Mouse (Mus musculus): ENCODE measurements at regions not wholly inside any gene's neighbourhood (a gene's known extent, or its start where the extent isn't known, plus 50 kb on each side); places are given as distances from the start of the nearest gene placed in this dataset.

DNA sequence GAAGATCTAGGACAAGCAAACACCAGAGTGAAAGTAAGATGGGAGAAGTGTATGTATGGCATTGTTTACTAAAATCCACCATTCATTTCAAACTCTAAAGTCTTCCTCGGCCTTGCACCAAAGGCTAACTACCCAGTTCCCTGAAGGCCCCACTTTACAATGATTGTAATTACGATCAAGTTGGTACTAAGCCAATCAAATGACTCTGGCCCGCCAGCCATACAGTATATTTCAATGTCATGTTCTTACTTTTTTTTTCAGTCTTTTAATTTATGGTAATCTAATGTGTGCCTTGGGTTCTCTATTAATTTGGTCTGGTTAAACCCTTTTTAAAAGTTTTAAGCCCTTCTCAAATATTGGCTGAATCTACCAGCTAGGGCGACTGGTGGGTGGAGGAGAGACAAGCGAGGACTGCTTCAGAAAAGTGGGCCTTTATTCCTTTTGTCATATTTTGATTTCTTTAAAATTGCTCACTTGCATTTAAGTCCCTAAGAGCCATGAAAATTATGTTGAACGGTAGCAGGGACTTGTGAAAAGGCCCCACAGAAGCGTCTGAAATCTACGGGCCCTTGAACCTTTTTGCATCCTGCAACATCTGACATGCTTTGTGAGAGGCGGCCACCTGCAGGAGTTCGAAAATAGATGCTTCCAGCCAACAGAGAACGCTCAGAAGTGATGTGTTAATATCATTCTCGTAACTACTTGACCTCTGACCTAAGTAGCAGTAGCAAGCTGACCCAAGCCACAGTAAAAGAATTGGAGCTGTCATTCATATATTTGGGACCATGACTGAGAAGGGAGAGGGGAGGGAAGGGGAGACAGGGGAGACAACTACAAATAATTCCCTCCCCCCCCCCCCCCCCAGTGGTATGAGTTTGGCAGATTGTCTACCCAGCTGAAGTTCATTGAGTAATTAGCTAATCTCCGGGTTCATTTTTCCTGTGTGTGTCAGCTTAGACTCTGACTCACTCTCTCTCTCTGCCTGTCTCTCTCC lies 197.2 kb downstream of the Cdca7 start:
- no peak for DNase-seq (ENCODE audit: low read depth, low spot score)

DNA sequence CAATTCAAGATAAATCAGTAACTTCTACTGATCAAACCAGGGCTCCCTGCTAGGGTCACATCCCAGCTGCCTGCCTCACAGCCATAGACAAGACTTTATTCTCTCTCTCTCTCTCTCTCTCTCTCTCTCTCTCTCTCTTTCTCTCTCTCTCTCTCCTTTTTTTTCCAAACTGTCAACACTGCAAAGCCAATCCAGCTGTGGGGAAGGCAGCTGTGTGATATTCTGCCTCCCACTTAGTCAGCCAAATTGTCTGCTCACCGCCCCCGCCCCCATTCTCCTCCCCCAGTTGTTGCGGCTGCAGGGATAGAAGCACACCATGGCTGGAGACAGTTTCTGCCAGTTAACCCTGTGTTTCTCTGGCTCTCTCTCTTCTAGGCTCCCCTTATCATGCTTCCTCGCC lies 198.3 kb downstream of the Cdca7 start:
- no peak for DNase-seq (ENCODE audit: low read depth, low spot score)

DNA sequence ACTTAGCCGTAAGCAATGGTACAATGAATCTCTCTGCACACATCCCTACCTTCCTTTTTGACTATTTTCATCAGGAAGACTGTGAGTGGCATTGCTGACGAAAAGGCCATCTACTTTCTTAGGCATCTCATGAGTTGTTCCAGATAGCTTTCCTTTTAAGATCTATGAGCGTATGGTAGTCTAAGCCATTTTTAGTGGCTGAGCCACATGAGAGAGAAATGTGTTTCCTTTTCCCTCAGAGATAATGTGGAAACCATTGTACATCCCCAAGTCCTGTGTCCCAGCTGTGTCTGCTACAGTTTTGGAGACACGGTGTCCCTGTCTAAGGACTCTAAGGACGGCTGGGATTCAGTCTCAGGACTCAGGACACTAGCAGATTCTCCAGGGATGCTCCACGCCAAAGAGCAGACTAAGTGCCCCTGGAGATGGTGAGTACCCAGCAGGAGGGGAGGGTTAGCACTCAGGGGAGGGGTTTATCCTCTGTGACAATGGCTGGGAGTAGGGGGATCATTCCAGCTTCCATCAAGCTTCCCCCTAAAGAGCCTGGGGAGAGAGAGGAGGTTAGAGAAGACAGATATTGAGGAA lies 199.0 kb downstream of the Cdca7 start:
- DNase-seq (ENCODE audit: low read depth, low spot score), result no peak

DNA sequence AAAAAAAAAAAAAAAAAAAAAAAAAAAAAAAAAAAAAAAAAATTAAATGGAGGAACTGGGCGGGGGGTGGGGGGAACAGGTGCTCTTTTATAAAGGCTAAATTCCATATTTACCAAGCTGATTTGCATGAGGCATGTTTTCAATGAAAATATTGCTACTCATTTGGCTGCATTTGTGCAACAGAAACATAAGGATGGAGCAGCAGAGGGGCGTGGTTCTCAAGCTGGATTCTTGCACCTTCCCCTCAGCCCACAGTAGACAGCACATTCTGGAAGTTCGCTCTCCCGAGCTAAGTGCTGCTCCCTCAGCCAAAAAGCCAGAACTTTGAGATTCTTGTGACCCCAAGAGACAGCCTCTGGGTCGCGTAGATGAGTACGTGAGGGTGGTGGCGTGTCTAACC lies 201.8 kb downstream of the Cdca7 start:
- no peak for DNase-seq (ENCODE audit: low read depth, low spot score)

DNA sequence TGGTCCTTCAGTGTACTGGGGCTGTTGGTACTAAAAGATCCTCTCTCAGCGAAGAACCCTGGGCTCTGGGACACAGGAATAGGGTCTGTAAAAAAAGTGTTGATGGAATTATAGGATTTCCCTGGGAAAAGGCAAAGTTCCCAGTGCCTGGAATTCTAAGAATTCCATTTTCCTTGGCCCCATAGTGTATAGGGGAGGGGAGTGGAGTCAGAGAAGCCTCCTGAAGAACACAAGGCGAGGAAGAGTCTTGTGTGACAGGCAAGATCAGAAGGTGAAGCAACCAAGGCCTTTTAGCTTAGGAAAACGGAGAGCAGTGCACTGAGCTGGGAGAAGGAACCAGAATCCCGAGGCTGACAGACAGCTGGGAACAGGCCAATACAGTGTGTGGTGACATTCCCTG lies 212.1 kb downstream of the Cdca7 start:
- no peak for DNase-seq (ENCODE audit: low read depth, low spot score)

DNA sequence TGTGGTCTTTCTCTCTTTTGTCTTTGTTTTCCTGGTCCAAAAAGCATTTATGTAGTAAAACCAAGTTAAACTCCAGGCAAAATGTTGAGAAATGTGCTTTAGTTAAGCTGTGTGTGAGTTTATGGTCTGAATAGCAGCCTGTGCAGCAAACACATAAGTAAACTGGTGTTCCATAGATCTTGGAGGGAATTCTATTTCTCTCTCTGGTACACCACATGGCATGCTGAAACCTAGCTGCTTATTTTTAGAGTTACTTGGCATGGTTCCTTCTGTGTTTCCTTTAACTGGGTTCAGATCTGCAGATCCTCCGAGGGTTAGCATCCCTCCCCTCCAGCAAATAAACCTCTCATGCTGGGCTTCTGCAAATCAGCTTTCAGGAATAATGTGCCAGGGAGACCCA lies 225.1 kb downstream of the Cdca7 start:
- no peak for DNase-seq (ENCODE audit: low read depth, low spot score)

DNA sequence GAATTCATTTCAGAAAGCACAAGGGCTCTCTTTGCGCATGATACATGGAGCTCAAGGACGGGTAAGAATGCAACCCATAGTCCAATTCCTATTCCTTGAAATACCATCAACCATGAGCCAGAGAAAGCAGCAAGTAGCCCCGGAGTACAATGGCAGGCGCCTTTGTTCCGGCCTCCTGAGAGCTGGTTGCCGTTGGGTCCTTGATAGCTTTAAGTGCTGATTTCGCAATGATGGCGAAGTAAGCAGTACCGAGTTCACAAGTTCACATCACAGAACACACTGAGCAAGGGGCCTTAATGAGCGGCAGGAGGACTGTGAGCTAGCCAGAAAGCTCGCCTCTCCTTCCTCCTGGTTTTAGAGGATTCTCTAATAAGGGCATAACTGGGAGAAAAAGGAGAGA lies 227.3 kb downstream of the Cdca7 start:
- no peak for DNase-seq (ENCODE audit: low read depth, low spot score)

DNA sequence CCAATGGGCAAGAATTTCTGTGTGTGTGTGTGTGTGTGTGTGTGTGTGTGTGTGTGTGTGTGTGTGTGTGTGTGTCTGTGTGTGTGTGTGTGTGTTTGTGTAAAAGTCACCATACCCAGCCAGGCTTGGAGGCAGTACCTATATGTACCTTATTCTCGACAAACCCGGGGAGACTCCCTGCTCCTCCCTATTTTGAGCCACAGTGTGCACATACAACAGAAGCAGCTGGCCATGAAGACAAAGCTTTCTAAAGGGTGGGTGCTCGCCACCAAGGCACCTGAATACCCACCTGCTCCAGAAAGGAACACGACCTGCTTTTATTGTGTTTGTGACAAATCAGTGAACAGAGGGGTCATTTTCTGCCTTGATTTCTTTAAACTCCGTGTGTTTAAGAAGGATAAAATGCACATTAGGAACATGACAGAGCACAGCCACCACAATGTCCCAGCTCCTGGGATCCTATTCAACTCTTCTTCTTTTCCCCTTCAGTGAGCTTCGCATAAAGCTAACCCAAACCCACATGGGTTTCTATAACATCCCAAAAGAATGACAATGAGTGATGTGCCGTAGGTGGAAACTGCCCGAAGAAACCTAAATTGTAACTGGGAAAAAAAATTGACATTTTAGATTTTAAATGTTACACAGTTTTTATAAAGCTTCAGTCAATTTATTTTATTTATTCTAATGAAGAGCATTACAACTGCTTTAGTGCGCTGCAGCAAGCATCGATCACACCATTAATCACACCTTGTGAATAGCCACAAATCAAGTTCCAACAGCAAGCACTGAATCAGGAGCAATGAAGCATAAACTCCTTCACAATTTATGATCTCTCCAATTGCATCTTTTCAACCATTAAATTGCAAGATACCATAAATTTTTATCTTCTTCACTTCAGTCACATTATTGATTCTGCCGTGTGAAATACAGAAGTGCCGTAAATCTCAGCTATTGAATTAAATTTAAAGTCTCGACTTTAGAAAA lies 232.0 kb downstream of the Cdca7 start:
- DNase-seq (ENCODE audit: low read depth, low spot score), result no peak

DNA sequence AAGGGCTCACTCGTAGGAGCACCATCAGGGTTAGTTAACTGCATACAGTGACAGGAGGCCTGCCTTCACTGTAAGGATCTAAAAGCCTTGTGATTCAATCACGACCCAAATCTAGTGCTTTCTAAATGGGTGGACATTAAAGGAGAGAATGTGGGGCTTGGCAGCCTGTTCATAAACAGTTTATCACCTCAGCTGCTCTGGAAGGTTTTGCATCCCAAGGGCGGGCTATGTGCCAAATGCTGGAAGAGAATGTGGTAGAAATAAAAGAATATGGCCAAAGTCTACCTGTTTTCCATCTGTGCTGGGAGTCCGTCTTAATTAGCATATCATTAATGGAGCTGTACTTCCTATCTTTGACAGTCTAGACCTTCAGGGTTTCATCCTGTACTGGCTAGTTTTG lies 241.0 kb downstream of the Cdca7 start:
- DNase-seq (ENCODE audit: low read depth, low spot score), result no peak

DNA sequence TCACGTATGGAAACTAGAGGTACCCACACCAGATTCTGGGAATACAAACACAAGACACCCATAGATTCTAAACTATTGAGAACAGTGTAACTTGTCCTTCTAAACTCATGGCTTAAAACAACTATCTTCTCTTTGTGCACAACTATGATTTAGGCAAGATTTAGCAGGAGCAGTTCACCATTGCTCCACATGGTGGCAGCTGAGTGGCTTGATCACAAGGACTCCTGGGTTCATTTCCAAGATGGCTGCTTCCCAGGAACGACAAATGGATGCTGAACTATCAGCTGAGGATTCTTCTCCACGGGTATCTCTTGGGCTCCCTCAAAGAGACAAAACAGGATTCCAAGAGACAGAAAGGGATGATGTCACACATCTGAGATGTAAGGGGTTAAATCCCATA lies 251.5 kb downstream of the Sp3 start:
- peak; percentile 51 for DNase-seq (ENCODE audit: low read depth, low spot score)

DNA sequence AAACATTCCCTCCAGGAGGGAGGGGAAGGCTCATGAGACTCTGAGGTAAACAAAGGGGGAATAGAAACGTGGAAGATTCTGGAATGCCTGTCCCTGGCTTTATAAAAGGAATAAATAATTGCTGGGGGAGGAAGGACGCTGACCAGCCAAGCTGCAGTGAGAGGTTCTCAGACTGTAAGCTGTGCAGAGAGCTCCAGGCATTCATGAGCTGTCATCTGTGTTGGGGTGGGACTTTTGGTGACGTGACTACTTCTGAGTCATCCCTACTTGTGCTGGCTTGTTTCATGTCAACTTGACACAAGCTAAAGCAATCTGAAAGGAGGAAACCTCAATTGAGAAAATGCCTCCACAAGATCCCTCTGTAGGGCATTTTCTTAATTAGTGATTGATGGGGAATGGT lies 246.9 kb downstream of the Sp3 start:
- no peak for DNase-seq (ENCODE audit: low read depth, low spot score)

DNA sequence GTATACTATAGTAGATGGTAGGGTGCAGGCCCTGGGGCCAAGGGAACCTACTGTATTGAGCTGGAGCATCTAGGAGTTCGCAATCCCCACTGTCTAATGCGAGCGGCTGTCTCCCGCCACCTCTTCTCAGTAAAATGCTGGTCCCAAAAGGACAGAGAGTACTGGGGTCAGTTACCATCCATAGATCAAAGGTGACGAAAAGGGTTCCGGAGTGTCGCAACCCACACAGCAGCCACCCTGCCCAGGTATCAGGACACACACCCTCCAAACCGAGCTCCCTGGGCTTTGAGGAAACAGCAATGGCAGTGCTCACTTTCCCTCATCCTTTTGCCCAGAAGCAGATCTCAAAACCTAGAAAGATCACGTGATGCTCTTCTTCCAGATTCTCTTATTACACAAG lies 245.2 kb downstream of the Sp3 start:
- no peak for DNase-seq (ENCODE audit: low read depth, low spot score)

DNA sequence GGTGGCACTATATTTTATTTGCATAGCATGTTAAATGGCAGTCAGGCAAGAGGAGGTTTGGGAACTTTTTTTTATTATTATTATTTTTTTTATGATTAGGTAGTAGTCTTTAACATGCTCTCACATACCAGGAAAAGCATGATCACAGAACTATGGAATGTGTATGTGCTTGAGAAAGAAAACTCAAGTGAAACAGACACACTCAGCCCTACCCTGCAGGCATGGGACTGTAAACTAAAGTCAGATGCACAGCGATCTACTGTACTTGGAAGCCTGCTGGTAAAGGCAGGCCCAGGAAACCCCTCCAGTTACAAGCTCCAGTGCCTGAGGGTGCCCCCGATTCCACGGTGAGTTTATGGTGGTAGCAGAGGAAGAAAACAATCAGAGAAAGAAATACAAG lies 243.6 kb downstream of the Sp3 start:
- no peak for DNase-seq (ENCODE audit: low read depth, low spot score)

DNA sequence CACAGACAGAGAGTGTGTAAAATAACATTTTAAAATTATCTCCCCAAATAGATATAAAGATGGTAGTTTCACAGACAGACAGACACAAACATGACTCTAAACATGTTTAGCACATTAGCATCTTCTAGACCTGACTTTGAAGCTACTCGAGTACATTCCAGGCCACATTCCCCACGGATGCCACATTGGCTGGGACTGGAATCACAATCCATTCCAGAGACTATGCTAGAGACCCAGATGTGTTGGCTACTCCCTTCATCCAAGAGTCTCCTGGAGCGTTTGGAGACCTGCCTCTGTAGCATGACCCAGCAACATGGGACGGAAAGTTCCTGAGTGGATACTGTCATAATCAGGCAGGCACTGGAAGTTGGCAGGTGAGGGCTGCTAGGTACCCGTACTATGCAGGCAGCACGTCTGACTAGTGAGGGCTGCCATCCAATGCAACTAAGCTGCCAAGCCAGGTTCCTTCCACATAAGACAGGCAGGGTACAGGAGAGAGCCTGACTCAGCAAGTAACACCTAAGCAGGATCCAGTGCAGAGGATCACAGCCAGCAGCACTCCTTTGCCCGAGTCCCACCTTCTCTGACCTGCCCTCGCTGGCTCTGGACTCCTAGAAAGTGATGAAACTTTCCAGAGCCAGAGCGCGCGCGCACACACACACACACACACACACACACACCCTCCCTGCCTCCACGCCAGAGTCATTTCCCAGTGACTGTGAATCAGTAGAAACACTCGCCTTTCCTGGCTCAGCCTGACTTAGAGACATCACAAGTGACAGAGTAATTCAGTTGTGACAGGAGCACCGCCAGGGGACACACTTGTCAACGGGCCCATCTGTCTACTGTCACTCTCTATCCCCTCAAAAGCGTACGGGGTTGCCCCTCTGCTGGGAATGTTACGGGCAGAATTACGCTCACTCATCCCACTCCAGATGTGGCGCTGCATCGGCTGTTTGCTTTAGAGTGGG lies 239.6 kb downstream of the Sp3 start:
- no peak for DNase-seq (ENCODE audit: low read depth, low spot score)

DNA sequence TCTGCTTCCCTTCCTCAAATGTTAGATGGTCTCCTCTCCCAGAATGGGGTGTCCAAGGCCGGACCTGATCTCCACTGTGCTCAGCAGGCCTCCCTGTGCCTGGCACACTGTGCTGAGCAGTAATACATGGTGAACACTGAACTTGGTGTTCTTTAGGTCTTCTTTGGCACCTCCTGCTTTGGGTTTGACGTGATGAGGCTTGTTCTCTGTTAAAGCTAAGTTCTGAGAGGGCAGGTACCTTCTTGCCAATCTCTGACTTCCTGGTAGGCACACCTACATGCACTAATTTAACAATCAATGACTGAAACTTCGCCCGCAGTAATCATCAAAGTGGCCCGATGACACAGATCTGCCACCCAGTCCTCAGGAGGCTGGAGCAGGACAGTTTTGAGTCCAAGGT lies 238.5 kb downstream of the Sp3 start:
- no peak for DNase-seq (ENCODE audit: low read depth, low spot score)

DNA sequence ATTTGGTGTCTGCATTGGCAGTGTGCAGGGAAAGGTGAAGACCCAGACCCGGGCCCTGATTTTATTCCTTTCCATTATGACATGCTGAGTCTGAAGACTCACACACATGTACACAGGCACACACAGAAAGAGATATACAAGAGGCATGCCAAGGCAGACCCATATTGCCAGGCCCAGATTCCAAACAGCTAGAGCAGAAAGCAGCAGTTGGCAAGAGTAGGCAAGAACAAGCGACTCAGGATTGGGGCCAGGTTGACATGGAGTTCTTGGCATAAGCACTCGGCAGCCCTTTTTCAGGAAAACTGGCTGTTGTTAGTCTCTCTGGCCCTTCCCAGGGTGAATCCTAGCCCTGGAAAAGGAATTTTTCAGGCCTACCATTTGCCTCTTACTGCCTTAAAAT lies 236.6 kb downstream of the Sp3 start:
- DNase-seq (ENCODE audit: low read depth, low spot score), result no peak

DNA sequence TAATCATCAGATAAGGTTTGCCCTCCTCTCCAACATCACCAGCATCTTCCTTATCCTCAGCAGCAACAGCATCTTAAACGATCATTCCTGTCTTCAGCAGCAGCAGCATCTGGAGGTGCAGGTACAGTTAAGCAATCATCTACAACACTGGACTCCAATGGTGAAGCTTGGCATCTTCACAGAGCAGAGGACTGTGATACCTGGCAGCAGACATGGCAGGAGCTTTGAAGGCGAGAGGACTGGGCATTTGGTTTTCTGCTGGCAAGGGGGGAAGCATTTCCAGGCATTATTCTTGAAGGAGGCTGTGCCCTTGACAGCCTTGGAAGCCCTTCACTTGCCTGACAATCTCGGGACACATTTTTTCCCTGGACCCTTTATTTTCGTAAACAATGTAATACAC lies 235.3 kb downstream of the Sp3 start:
- no peak for DNase-seq (ENCODE audit: low read depth, low spot score)

DNA sequence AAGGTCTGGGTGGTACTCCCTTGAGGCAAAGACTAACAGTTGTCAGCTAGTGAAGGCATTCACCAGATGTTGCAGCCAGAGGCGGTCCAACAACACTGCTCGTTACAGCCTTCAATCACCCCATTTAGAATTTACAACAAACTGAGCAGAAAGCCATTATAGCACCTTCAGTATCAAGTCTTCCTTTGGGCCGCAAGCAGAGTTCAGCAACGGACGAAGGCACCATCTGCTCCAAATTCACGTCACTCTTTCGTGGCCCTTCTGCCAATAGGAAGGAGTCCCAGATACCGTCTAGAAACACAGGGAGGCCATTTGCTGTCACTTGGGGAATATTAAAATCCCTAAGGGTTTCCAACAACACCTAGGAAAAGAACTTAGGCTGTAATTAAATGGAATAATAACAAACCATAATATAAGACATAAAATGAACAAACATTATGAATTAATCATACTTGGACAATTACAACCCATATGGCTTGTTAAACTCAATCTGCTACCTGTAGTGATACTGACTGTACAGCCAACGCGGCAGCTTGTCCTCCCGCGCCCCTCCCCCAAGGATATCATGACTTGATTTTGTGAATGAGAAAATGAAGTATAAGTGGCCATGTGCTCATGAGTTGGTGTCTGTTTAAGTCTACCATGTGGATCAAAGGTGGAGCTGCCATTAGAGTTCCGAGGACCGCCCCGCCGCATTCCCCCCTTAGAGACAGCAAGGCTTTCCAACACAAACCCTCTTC lies 233.6 kb downstream of the Sp3 start:
- DNase-seq (ENCODE audit: low read depth, low spot score), result no peak

DNA sequence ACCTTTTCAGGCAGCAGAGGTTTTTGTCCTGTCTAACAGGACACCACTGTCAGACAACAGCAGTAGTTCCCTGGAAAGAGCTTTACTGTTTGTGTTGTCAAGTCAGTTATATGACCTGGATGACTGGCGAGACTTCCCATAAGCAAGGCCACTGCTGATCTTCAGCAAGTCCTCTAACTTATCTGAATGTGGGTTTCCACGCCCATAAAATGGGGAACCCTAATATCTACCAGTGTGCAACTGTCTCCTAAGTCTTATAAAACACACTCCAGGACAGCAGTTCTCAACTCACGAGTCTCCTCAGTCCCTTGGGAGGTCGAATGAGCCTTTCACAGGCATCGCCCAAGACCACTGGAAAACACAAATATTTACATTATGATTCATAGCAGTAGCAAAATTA lies 232.9 kb downstream of the Sp3 start:
- no peak for DNase-seq (ENCODE audit: low read depth, low spot score)

DNA sequence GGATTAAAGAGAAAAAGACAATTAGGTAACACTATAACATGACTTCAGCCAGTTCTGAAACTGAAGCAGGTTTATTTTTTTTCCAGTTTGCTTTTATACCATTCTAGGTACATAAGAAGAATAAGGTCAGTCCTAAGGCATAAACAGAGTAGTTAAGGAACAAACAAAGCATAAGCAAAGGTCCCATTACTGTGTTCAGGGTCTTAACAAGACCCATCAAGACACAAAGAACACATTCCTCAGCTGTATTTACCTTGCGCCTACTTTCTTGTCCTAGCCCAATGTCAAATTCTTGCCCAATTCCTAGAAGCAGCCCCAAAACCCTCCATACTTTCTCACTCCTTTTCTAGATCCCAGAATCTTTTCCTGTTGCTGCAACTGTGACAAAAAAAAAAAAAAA lies 230.8 kb downstream of the Sp3 start:
- no peak for DNase-seq (ENCODE audit: low read depth, low spot score)

Data from A20 (cell line).